In the genomic region with DNA sequence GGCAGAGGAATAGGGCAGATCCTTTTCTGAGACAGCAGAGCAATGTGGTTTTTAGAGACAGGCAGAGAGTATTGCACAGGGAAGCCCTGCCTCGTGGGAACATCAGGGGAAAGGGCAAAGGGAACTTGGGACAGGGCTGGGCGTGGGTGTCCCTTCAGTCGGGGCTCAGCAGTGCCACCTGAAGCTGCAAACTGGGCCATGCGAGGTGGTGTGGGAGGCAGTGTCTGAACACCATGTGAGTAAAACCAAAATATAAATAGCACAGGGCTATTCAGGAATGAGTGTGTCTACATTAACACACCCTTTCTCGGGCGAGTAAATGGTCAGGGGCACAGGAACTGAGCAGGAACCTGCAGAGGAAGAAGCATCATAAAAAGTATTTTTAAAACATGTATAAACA, we compare ENCODE assay signal across 11 mouse cellular contexts.
DNase-seq lines count a peak whose midpoint lies in the region; ATAC-seq and TF ChIP-seq lines count a peak whose summit lies in the region.
"Had no signal": no experiment of that assay in that cellular context is flagged by ENCODE, and none has a peak within 500 bp of the region (broad histone marks: within the 10 kb centered on the region; RNA-seq: fewer than 3 reads in every experiment).

No protein-coding gene starts in this region.

- intact Hi-C loops in left cerebral cortex, adult 2 months (cut with DNase I): loop anchor here (5.0 kb wide), 1 partner anchor 251 kb away; no protein-coding TSS in a partner anchor
- intact Hi-C loops in left cerebral cortex, postnatal 10 days (cut with DNase I): no loop called here
- intact Hi-C loops in heart, postnatal 14 days (cut with DNase I): loop anchor here (5.0 kb wide), 1 partner anchor 136 kb away; the partner anchor contains the start of gene Plcl2

- H3K36me3 ChIP-seq in forebrain, embryonic 12.5 days (replicated peaks): peaks cover 18% of the 10 kb centered on the region; the same call in 1 of the 2 replicates
- no peaks in the 10 kb centered on the region for H3K36me3 ChIP-seq in forebrain, embryonic 11.5 days (ENCODE audit: control insufficient read depth, insufficient read depth, low read length)

- WGBS in forebrain, embryonic 12.5 days: 74% methylated on average over 6 of the region's 6 CpGs
- 75% methylated on average over 6 of the region's 6 CpGs for WGBS in forebrain, embryonic 11.5 days

- TF ChIP-seq CTCF in left cerebral cortex, adult 2 months (IDR thresholded peaks at IDR 0.05): no peak

- H3K4me3 ChIP-seq in forebrain, embryonic 12.5 days (replicated peaks): no peak overlapping the region
- no peak overlapping the region for H3K4me3 ChIP-seq in forebrain, embryonic 11.5 days (ENCODE audit: low read depth, low read length)
- H3K4me3 ChIP-seq in left cerebral cortex, adult 2 months: no peak overlapping the region
- H3K4me3 ChIP-seq: forebrain, embryonic 13.5 days; kidney, embryonic 15.5 days had no signal

- no peak for DNase-seq in forebrain, embryonic 11.5 days (ENCODE audit: low spot score)
- peak in 1 of 2 experiments; percentile 48 for DNase-seq in left cerebral cortex, adult 2 months (ENCODE audit: extremely low spot score in 1 of 2, low spot score in 2 of 2)
- no peak for DNase-seq in left cerebral cortex, postnatal 10 days (ENCODE audit: extremely low spot score in 1 of 2, low spot score in 2 of 2)
- DNase-seq in gastrocnemius, adult 8-10 months (ENCODE audit: low spot score in 2 of 2): peak; percentile 20 to 51
- peak; percentile 27 to 35 for DNase-seq in heart, postnatal 14 days
- no peak for DNase-seq in right cerebral cortex, postnatal 25 days
- DNase-seq in layer of hippocampus, postnatal 25 days (ENCODE audit: extremely low spot score in 1 of 2, low spot score in 1 of 2): no peak

- no peaks in the 10 kb centered on the region for H3K27me3 ChIP-seq in forebrain, embryonic 12.5 days
- H3K27me3 ChIP-seq in forebrain, embryonic 11.5 days (ENCODE audit: control insufficient read depth, insufficient read depth, low read length): no peaks in the 10 kb centered on the region
- H3K27me3 ChIP-seq: forebrain, embryonic 13.5 days; kidney, embryonic 15.5 days had no signal

- H3K4me2 ChIP-seq in forebrain, embryonic 12.5 days: no peak overlapping the region
- H3K4me2 ChIP-seq in forebrain, embryonic 11.5 days (ENCODE audit: low read depth, low read length, severe bottlenecking): no peak overlapping the region
- H3K4me2 ChIP-seq: kidney, embryonic 15.5 days had no signal

- peak overlapping the region; percentile 50; the same call in 1 of the 2 replicates for H3K27ac ChIP-seq in forebrain, embryonic 12.5 days
- H3K27ac ChIP-seq in forebrain, embryonic 11.5 days (ENCODE audit: low read depth, low read length): no peak overlapping the region; the same call in 1 of the 2 replicates
- H3K27ac ChIP-seq in left cerebral cortex, adult 2 months: peak overlapping the region; percentile 57; the same call in 1 of the 2 replicates
- H3K27ac ChIP-seq: forebrain, embryonic 13.5 days; kidney, embryonic 15.5 days had no signal

- H3K9me3 ChIP-seq in forebrain, embryonic 12.5 days: peaks cover 9% of the 10 kb centered on the region
- H3K9me3 ChIP-seq in forebrain, embryonic 11.5 days (ENCODE audit: control insufficient read depth, low read length): no peaks in the 10 kb centered on the region; the same call in 1 of the 2 replicates

- ATAC-seq in forebrain, embryonic 12.5 days (ENCODE audit: low FRiP score): 0 out of 2 replicates have a peak, but pooled peaks have one; percentile 44
- no peak for ATAC-seq in forebrain, embryonic 11.5 days (replicated peaks; ENCODE audit: low FRiP score)
- ATAC-seq: Patski had no signal

- no peak overlapping the region for H3K9ac ChIP-seq in forebrain, embryonic 12.5 days
- H3K9ac ChIP-seq in forebrain, embryonic 11.5 days (ENCODE audit: low read length): no peak overlapping the region
- H3K9ac ChIP-seq: forebrain, embryonic 13.5 days; kidney, embryonic 15.5 days had no signal

- H3K4me1 ChIP-seq in forebrain, embryonic 12.5 days: peaks cover 13% of the 10 kb centered on the region; the same call in 1 of the 2 replicates
- H3K4me1 ChIP-seq in forebrain, embryonic 11.5 days (replicated peaks; ENCODE audit: control insufficient read depth, insufficient read depth, low read length): no peaks in the 10 kb centered on the region; the same call in 1 of the 2 replicates

Comparison
In these comparisons a context has a peak if more than half of its experiments do, and no peak if none do; other contexts are left out.
1. DNase-seq: peak in gastrocnemius, adult 8-10 months (2 of 2) and heart, postnatal 14 days (2 of 2); none in forebrain, embryonic 11.5 days (single experiment), left cerebral cortex, postnatal 10 days (0 of 2), right cerebral cortex, postnatal 25 days (single experiment) and layer of hippocampus, postnatal 25 days (0 of 2).